Mouse (Mus musculus) MEL (cell line): ENCODE data around the gene Dpyd. TPM values are rescaled to one million over a fixed set of nuclear protein-coding genes. Genes with fewer than 3 reads are reported as not detected.

Experiments used
- DNase-seq: peaks from one replicate; pipeline ENCODE4 v3.0.0; 2011; ENCODE audit warnings: low read depth, low spot score
- H3K27ac ChIP-seq: 2 replicates; pipeline ENCODE4 v1.5.1; 2012; ENCODE audit warnings: low read depth, mild to moderate bottlenecking, control low read depth, low read length, moderate library complexity; ENCODE audit not compliant: control insufficient read depth
- H3K27me3 ChIP-seq, 2 experiments: fragments of 150-350 bp in 1 of 2; sonication (generic) in 1 of 2; 2 replicates each; pipeline ENCODE4 v1.6.1; 2012; ENCODE audit warnings: low read length in 2 of 2, mild to moderate bottlenecking in 2 of 2, improper control_type of control experiment in 1 of 2, moderate library complexity in 1 of 2; ENCODE audit not compliant: insufficient read depth in 2 of 2, control insufficient read depth in 1 of 2
- H3K36me3 ChIP-seq, 2 experiments: 2 replicates each; pipeline ENCODE4 v1.6.1; 2012 to 2014; ENCODE audit warnings: low read length in 2 of 2, improper control_type of control experiment in 1 of 2, inconsistent platforms in 1 of 2, mild to moderate bottlenecking in 1 of 2; ENCODE audit not compliant: insufficient read depth in 2 of 2, control insufficient read depth in 1 of 2
- H3K4me1 ChIP-seq, 2 experiments: fragments of 150-350 bp in 1 of 2; sonication (generic) in 1 of 2; 2 replicates each; pipeline ENCODE4 v1.6.1; 2012; ENCODE audit warnings: low read length in 2 of 2, improper control_type of control experiment in 1 of 2, mild to moderate bottlenecking in 1 of 2; ENCODE audit not compliant: insufficient read depth in 2 of 2, control insufficient read depth in 1 of 2
- H3K4me3 ChIP-seq, 2 experiments: fragments of 150-350 bp in 1 of 2; sonication (generic) in 1 of 2; 2 replicates each; pipeline ENCODE4 v1.5.1; 2012; ENCODE audit warnings: low read depth in 2 of 2, low read length in 2 of 2, mild to moderate bottlenecking in 2 of 2, moderate library complexity in 2 of 2, control low read depth in 1 of 2, improper control_type of control experiment in 1 of 2; ENCODE audit not compliant: control insufficient read depth in 1 of 2, insufficient read depth in 1 of 2
- H3K79me2 ChIP-seq: 2 replicates; pipeline ENCODE4 v1.6.1; 2012; ENCODE audit warnings: mild to moderate bottlenecking, low read length, moderate library complexity; ENCODE audit not compliant: control insufficient read depth, poor library complexity, insufficient read depth
- H3K9ac ChIP-seq: 2 replicates; pipeline ENCODE4 v1.6.1; 2012; ENCODE audit warnings: low read depth, mild to moderate bottlenecking, control low read depth, low read length, moderate library complexity; ENCODE audit not compliant: control insufficient read depth, poor library complexity, severe bottlenecking
- H3K9me3 ChIP-seq: fragments of 150-350 bp; sonication (generic); replicated peaks from 2 replicates; pipeline ENCODE4 v1.6.1; 2012; ENCODE audit warnings: mild to moderate bottlenecking, low read length, improper control_type of control experiment, moderate library complexity; ENCODE audit not compliant: insufficient read depth
- CHD1 ChIP-seq: IDR thresholded peaks from 2 replicates; pipeline ENCODE4 v1.6.1; 2012; ENCODE audit warnings: low read depth, mild to moderate bottlenecking, inconsistent platforms, low read length, improper control_type of control experiment
- CTCF ChIP-seq, 3 experiments: IDR thresholded peaks in 2 of 3; conservative IDR thresholded peaks in 1 of 3; 2 replicates each; pipeline ENCODE4 v1.5.1; 2011 to 2012; ENCODE audit warnings: low read length in 3 of 3, low read depth in 2 of 3, mild to moderate bottlenecking in 2 of 3, improper control_type of control experiment in 1 of 3, inconsistent platforms in 1 of 3, mixed read lengths in 1 of 3, moderate library complexity in 1 of 3; ENCODE audit not compliant: control insufficient read depth in 1 of 3, insufficient read depth in 1 of 3, poor library complexity in 1 of 3, severe bottlenecking in 1 of 3
- EP300 ChIP-seq, 2 experiments: IDR thresholded peaks; 2 replicates each; pipeline ENCODE4 v1.6.1; 2011; ENCODE audit warnings: improper control_type of control experiment in 2 of 2, low read length in 2 of 2, low read depth in 1 of 2, mild to moderate bottlenecking in 1 of 2
- GABPA ChIP-seq: IDR thresholded peaks from 2 replicates; pipeline ENCODE4 v1.6.1; 2012; ENCODE audit warnings: low read depth, mild to moderate bottlenecking, inconsistent platforms, low read length, improper control_type of control experiment, moderate library complexity
- GATA1 ChIP-seq: IDR thresholded peaks from 2 replicates; pipeline ENCODE4 v1.6.1; 2011; ENCODE audit warnings: low read depth, low read length, improper control_type of control experiment
- HCFC1 ChIP-seq: IDR thresholded peaks from 2 replicates; pipeline ENCODE4 v1.6.1; 2012; ENCODE audit warnings: low read depth, mild to moderate bottlenecking, inconsistent platforms, low read length, improper control_type of control experiment, moderate library complexity
- KAT2A ChIP-seq: conservative IDR thresholded peaks from 2 replicates; pipeline ENCODE4 v1.6.1; 2012; ENCODE audit warnings: low read depth, low read length, improper control_type of control experiment, inconsistent platforms
- MEF2A ChIP-seq: IDR thresholded peaks from 2 replicates; pipeline ENCODE4 v1.6.1; 2014; ENCODE audit warnings: low read depth, mild to moderate bottlenecking, inconsistent platforms, low read length, improper control_type of control experiment; ENCODE audit not compliant: poor library complexity, insufficient replicate concordance, severe bottlenecking; ENCODE audit errors: extremely low read depth
- POLR2AphosphoS5 ChIP-seq: IDR thresholded peaks from 2 replicates; pipeline ENCODE4 v1.6.1; 2012; ENCODE audit warnings: low read depth, borderline replicate concordance, mild to moderate bottlenecking, inconsistent platforms, low read length, moderate library complexity, mixed read lengths
- RAD21 ChIP-seq: IDR thresholded peaks from 2 replicates; pipeline ENCODE4 v1.6.1; 2011; ENCODE audit warnings: mild to moderate bottlenecking, low read depth, low read length, improper control_type of control experiment
- SIN3A ChIP-seq: IDR thresholded peaks from 2 replicates; pipeline ENCODE4 v1.6.1; 2012; ENCODE audit warnings: low read length, improper control_type of control experiment, inconsistent platforms
- TBP ChIP-seq: IDR thresholded peaks from 2 replicates; pipeline ENCODE4 v1.8.0; 2011; ENCODE audit warnings: low read depth, low read length, improper control_type of control experiment
- TCF12 ChIP-seq: IDR thresholded peaks from 2 replicates; pipeline ENCODE4 v1.6.1; 2014; ENCODE audit warnings: low read depth, mild to moderate bottlenecking, inconsistent platforms, low read length, improper control_type of control experiment, moderate library complexity
- USF1 ChIP-seq: IDR thresholded peaks from 2 replicates; pipeline ENCODE4 v1.6.1; 2014; ENCODE audit warnings: low read depth, mild to moderate bottlenecking, inconsistent platforms, low read length, improper control_type of control experiment, moderate library complexity
- USF2 ChIP-seq, 2 experiments: IDR thresholded peaks; 2 replicates each; pipeline ENCODE4 v1.6.1; 2011 to 2012; ENCODE audit warnings: improper control_type of control experiment in 2 of 2, low read length in 2 of 2, borderline replicate concordance in 1 of 2, inconsistent platforms in 1 of 2, low read depth in 1 of 2, mild to moderate bottlenecking in 1 of 2; ENCODE audit not compliant: insufficient read depth in 1 of 2
- ZC3H11A ChIP-seq: IDR thresholded peaks from 2 replicates; pipeline ENCODE4 v1.6.1; 2012; ENCODE audit warnings: low read depth, mild to moderate bottlenecking, inconsistent platforms, low read length, improper control_type of control experiment
- ZNF384 ChIP-seq: IDR thresholded peaks from 2 replicates; pipeline ENCODE4 v1.6.1; 2012; ENCODE audit warnings: low read depth, mild to moderate bottlenecking, inconsistent platforms, low read length, improper control_type of control experiment
- polyA plus RNA-seq, 2 experiments: library from polyadenylated mRNA; stranded (reverse) in 1 of 2; unstranded in 1 of 2; fragments of >175 nt in 1 of 2; fragments of >200 nt in 1 of 2; gene quantifications; 2 replicates each; pipeline versions ENCODE4 v1.2.1 to v1.2.4; 2012; ENCODE audit warnings: low replicate concordance in 2 of 2, low read depth in 1 of 2; ENCODE audit not compliant: insufficient read length in 2 of 2, insufficient read depth in 1 of 2, missing spikeins in 1 of 2
- total RNA-seq: library from RNA; depleted of rRNA; stranded (reverse); fragments of 300-350 nt; gene quantifications from 2 replicates; pipeline ENCODE4 v1.2.3, GENCODE M21; 2012

Gene Dpyd
- total and polyA plus RNA-seq, 3 experiments = not detected

DNA sequence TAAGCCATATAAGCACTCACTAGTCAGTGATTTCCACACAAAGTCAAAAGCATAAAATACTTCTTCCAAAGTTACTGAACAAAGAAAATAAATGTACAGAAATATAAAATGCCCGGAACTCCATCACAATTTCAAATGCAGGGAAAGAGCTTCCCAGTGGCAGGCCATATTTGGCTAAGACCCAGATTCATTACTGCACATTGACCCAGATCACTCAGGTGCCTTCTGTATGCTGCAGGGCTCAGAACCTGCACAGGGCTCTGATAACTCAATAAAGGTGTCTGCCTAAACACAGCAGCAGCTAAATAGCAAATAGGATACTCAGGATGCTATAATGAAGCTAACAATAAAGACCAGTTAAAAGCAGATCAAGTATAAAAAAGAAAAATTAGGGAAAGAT is 820.5 kb downstream of the Dpyd start:
- Histone ChIP-seq H3K27me3 (no peaks in the 10 kb centered on the region), H3K4me3 (no peak overlapping the region), H3K9ac (no peak overlapping the region), H3K36me3 (no peaks in the 10 kb centered on the region), H3K9me3 (no peaks in the 10 kb centered on the region), H3K79me2 (no peaks in the 10 kb centered on the region), H3K4me1 (no peaks in the 10 kb centered on the region), H3K27ac (no peak overlapping the region)
- TF ChIP-seq GABPA = no peak
- TF ChIP-seq MEF2A = no peak
- no peak for DNase-seq

DNA sequence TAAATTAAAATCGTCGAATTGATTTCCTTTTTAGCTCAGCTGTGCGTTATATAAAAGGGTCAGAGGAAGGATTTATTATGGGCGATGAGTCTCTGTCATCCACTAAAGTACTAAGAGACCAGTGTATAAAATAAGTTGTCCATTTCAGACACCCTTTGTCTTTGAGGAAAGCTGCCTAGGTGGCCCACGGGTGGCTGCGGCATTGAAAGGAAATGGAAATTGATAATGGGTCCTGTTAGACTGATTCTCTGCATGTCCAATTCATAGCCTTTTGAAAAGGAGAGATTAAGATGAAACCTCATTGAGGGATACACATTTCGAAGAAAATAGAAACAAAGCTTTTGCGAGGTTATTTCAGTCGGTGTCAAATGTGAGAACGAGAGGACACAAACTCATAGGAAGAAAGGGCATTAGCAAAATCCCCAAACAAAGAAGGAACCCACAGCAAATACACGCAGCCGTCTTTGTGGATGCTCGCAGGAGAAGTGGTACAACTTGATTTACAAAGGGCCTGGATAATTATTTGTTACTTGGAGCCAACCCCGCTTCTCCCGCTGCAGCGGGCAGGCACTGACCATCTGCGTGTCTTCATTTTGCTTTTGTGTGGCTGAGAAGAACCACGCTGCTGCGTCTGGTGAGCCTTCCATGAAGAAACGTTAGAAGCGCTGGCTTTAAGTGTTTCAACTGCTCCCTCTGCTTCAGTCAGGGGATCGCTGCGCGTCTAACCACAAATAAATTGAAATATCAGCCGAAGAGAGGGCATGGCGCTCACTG is 825.6 kb downstream of the Dpyd start:
- no peak for DNase-seq
- H3K27me3 ChIP-seq = no peaks in the 10 kb centered on the region
- no peak overlapping the region for H3K9ac ChIP-seq
- H3K79me2 ChIP-seq = no peaks in the 10 kb centered on the region
- no peaks in the 10 kb centered on the region for H3K9me3 ChIP-seq
- no peak for TF ChIP-seq RAD21
- TF ChIP-seq HCFC1 = no peak
- TF ChIP-seq SIN3A = no peak
- TF ChIP-seq ZNF384 = no peak
- TF ChIP-seq TBP = no peak
- no peak for TF ChIP-seq USF2 (IDR thresholded peaks at IDR 0.05; ENCODE audit: borderline replicate concordance in 1 of 2, insufficient read depth in 1 of 2, low read depth in 1 of 2, low read length in 2 of 2)
- no peak for TF ChIP-seq KAT2A
- no peak for TF ChIP-seq CHD1
- no peak for TF ChIP-seq EP300 (IDR thresholded peaks at IDR 0.05; ENCODE audit: low read depth in 1 of 2, low read length in 2 of 2)
- no peak for TF ChIP-seq ZC3H11A
- no peak for TF ChIP-seq CTCF (IDR thresholded peaks at IDR 0.05 in 2 of 3, conservative IDR thresholded peaks at IDR 0.05 in 1 of 3; ENCODE audit: control insufficient read depth in 1 of 3, insufficient read depth in 1 of 3, low read depth in 2 of 3, low read length in 3 of 3, poor library complexity in 1 of 3, severe bottlenecking in 1 of 3)
- TF ChIP-seq USF1 = no peak
- TF ChIP-seq GATA1 = no peak
- no peak for TF ChIP-seq TCF12
- TF ChIP-seq POLR2AphosphoS5 = no peak
- no peaks in the 10 kb centered on the region for H3K36me3 ChIP-seq
- H3K4me3 ChIP-seq = no peak overlapping the region
- H3K27ac ChIP-seq = no peak overlapping the region
- H3K4me1 ChIP-seq = no peaks in the 10 kb centered on the region
